Mouse (Mus musculus): Measurements from ENCODE around the gene Man1c1. TPM values are rescaled to one million over a fixed set of nuclear protein-coding genes. Genes with fewer than 3 reads are reported as not detected.

The Man1c1 gene
- total RNA-seq, 2 experiments from 2014 or later, result 16.7 to 17.9 TPM

DNA sequence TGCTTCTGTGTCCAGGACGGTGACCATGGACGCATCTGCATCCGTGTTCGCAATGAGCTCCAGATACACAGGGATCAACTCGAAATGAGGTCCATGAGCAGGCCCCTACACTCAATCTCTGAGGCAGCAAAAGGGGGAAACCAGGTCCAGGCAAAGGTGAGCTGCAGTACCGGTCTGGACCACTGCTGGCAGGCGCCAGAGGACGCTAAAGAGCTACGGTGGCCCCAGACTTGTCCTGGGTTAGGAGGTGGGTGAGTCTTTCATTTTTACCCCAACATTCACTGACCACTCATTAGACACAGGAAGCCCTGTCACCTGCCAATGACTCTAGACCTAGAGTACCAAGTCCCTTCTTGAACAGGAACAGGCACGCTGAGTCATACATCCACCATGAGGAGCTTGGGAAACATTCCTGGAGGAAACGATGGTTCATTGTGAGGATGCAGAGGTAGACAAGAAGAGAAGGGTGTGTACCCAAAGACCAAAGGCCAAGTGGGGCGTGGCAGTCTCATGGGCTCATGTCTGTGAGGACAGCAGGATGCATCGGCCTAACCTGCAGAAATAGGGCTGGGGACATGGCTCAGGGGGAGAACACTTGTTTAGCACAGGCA lies 21.8 kb upstream of the Man1c1 start:
- DNase-seq (ENCODE audit: low spot score in 2 of 2), result no peak

DNA sequence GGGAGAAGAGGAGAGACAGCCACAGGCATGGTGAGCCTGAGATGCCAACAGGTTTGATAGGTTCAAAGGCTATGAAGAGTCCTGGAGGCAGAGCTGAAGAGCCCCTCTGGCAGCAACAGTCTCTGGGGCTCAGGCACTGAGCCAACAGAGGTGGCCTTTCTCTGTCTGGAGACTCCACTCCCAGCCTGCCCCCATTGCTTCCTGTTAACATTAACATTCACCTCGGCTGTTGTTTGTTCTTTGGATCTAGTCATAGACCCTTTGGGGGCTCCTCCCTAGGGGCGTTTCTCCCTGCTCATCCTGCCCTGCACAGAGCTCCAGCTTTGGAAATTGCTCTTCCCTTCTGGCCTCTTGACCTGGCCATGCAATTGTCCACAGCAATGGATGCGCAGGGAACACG lies 20.9 kb upstream of the Man1c1 start:
- no peak for DNase-seq (ENCODE audit: low spot score in 2 of 2)

GRCm38 (mm10) chr4:134723251-134723650 lies 19.2 kb upstream of the Man1c1 start:
- DNase-seq (ENCODE audit: low spot score in 2 of 2), result no peak

- DNase-seq (ENCODE audit: low spot score in 2 of 2), result no peak
Observed at GRCm38 (mm10) chr4:134721076-134721475, 17.0 kb upstream of the Man1c1 start.

DNA sequence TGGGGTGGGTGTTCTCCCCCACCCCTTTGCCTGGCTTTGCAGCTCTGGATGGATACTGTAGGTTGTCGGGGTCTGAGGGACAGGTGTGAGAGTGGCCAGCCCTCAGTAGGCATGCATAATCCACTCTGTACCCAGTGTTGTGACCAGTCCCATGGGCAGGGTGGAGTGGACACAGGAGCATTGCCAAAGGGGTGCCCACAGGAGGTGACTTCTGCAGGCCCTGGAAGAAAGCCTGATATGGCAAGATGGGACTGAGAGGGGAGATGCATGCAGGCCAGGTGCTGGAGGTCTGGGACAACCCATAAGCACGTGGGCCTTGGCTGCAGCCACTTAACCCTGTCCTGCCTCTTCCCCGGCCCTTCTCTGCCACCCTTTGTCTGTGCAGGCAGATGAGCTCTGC lies 16.3 kb upstream of the Man1c1 start:
- no peak for DNase-seq (ENCODE audit: low spot score in 2 of 2)

DNA sequence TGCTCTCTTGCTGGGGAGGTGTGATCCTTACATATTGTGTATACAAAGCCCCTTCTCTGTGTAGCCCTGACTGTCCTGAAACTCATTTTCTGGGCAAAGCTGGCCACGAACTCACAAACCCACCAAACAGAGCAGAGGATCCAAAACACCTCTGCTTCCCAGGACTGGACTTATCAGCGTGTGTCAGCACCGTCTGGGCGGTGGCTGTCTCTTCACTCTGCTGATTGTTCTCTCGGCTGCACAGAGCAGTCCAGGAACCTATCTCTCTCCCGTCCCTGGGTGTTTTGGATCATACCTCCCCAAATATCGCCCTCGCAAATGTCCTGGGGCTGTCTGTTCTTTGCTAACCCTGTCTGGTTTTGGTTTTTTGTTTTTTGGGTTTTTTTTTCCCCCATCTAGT lies 15.4 kb upstream of the Man1c1 start:
- no peak for DNase-seq (ENCODE audit: low spot score in 2 of 2)

DNA sequence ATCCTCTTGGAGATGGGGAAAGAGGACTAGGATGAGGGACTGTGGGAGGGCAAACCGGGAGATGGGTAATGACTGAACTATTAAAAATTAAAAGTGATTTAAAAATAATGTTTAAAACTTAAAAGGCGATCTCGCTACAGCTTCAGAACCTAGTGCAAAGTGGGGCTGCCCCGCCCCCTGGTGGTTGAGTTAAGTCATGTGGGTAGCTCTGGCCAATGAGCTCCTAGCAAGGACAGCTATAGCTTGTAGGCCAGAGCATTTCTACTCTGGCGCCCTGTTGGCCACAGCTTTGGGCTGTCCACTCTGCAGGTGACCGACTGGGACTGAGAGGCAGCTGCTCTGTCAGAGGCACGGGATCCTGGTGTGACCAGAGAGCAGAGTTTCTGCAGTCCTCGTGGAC lies 9.8 kb upstream of the Man1c1 start:
- peak; percentile 73 to 87 for DNase-seq (ENCODE audit: low spot score in 2 of 2)

DNA sequence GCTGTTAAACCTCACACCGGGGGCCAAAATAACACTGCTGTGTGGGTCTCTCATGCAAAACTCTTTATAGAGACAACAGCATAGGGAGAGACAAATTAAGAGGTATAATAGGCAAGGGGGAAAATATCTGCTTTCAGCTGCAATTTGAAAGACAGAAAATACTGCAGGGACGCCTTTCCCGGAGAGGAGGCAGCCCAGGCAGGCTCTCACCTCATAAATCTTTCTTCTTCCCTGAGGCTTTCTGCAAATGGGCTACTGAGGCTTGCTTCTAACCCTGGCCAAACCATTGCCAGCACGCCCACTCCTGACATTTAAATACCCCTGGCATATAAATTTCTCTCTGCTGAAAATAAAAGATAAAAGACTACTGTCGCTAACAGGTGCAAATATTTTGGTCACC lies 1.2 kb upstream of the Man1c1 start:
- DNase-seq (ENCODE audit: low spot score in 2 of 2), result no peak

DNA sequence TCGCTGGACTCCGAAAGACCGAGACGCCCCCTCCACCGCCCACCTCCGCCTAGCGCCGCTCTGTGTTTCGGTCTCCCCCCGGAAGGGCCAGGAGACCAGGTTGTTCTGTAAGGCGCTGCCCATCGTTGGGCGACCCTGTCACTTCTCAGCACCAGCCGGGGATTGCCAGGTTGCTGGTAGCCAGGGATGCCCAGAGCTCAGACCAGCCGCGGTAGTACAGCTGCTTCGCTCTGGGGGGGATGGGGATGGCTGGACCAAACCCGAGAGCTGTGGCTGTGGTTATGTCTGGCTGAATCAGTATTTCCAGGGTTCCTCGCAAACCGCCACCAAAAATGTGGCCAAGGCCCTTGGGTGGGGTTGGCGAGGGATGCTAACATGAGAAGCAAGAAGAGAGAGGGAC lies 500 bp upstream of the Man1c1 start:
- DNase-seq (ENCODE audit: low spot score in 2 of 2), result no peak

DNA sequence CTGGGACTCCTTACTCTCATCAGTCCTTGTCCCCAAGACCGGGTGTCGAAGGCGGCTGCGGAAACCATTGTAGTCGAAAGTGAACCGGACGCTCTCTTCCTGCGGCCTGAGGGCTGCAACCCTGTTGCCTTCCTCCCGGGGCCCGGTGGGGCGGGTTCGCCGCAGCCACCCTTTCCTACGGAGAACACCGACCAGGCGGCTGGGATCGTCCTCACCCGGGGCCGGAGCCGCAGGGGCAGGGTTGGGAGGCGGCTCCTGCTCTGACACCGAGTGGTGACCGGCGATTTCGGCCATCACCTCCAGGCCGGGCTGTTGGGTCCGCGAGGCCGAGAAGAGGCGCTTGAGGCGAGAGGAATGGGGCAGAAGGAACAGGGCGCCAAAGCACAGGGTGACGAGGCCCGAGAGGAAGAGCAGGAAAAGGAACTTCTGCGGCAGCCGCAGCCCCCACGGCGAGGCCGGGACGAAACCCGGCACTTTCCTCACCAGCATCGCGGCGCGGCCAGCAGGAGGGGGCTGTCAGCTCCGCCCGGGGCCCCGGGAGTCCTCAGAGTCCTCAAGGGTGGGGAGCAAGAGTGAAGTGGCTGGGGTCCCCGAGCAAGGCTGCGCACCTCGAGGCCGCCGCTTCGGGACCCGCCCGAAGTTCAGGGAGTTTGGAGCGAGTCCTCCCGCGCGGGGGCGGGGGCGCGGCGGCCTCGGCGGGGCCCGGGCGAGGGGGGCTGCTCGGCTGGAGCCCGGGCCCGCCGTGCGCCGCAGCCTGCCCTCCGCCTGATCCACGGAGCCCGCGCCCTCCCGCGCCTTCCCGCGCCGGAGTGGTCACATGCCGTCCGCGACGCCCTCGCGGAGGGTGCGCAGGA lies 882 bp downstream of the Man1c1 start:
- DNase-seq (ENCODE audit: low spot score in 2 of 2), result peak; percentile 39 to 64

GRCm38 (mm10) chr4:134701934-134702333 lies 2.2 kb downstream of the Man1c1 start:
- DNase-seq (ENCODE audit: low spot score in 2 of 2), result peak; percentile 74 to 75

DNA sequence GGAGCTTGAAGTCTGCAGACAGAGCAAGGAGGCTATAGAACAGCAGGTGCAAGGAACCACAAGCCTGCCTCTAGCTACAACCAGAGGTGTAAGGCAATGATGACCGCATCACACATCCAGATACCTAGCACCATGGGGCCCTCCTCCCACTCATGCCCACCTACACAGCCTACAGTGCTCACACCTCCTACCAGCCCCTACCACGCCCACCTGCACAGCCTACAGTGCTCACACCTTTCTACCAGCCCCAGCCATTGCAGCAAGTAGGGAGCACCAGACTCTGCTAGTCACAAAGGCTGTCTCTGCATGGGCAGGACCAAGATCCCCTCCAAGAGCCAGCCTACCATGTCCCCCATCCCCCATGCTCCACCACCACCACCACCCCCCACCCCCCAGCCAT lies 3.2 kb downstream of the Man1c1 start:
- DNase-seq (ENCODE audit: low spot score in 2 of 2), result no peak

DNA sequence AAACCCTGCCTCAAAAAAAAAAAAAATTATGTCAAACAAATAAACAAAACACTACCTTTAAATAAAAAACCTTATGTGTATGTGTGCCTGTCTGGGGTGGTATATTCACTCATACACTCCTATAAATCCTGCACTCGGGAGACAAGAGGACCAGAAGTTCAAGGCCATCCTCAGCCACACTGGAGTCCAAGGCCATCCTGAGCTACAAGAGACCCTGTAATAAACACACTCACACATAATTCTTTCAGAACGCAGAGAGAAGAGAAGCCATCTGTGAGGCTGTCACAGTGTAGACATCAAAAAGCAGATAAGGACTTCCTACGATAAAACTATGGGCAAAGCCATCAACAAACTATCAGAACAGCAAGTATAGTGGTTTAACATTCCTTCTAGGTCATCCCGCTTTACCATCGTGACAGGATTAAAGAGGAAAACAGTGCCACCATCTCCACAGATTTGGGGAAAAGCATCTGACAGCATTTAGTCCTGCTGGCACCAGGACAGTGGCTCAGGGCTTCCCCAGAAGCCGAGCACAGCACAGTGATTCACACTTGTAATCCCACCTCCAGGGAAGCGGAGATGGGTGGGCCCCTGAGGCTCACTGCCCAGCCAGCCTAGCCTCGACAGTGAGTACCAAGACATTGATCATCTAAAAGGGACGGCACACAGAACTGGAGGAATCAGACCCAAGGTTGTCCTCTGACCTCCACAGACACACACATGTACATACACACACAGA lies 10.7 kb downstream of the Man1c1 start:
- DNase-seq (ENCODE audit: low spot score in 2 of 2), result no peak

- DNase-seq (ENCODE audit: low spot score in 2 of 2), result no peak
Observed at GRCm38 (mm10) chr4:134692388-134692787, 11.7 kb downstream of the Man1c1 start.

DNA sequence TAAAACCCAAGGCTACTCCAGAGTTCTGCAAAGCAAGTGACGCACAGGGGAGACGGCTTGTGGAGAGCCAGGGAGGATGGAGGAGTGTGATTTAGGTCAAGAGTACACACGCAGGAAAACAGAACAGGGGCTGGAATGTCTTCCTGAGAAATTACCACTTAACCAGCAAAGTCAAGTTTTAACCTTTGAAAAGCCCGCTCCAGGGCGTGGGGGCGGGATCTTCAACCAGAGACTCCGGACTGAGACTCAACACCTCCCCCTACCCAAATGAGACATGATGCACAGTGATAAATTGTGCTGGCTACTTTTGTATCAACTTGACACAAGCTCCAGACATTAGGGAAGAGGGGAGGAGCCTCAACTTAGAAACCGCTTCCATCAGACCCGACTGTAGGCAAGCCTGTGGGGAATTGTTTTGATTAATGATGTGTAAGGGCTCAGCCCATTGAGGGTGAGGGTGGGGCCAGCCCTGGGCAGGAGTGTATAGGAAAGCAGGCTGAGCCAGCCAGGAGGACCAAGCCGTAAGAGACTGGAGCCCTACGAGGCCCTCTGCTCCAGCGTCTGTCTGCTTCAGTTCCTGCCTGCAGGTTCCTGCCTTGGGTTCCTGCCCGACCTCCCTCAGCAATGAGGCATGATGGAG lies 17.9 kb downstream of the Man1c1 start:
- DNase-seq (ENCODE audit: low spot score in 2 of 2), result no peak

GRCm38 (mm10) chr4:134684637-134685338 lies 19.3 kb downstream of the Man1c1 start:
- no peak for DNase-seq (ENCODE audit: low spot score in 2 of 2)

DNA sequence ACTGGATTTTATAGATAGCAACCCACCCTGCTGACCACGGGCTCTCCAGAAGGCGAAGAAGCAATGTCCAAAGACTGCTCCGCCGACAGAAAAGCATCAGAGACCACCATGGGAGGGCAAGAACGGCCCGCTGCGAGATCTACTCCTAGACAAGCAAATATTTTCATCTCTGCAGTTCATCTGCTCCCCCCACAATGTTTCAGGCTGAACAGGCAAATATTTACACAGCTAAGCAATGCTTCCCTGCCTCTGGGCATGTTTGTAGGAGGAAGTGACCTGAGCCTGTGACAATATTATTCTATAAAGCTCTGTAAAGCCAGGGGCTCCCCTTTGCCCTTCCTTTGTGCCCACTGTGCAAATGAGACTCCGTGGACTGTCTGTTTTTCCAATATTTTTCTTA lies 20.2 kb downstream of the Man1c1 start:
- no peak for DNase-seq (ENCODE audit: low spot score in 2 of 2)

GRCm38 (mm10) chr4:134683008-134683407 lies 21.1 kb downstream of the Man1c1 start:
- no peak for DNase-seq (ENCODE audit: low spot score in 2 of 2)

GRCm38 (mm10) chr4:134682423-134682822 lies 21.7 kb downstream of the Man1c1 start:
- DNase-seq (ENCODE audit: low spot score in 2 of 2), result no peak

DNA sequence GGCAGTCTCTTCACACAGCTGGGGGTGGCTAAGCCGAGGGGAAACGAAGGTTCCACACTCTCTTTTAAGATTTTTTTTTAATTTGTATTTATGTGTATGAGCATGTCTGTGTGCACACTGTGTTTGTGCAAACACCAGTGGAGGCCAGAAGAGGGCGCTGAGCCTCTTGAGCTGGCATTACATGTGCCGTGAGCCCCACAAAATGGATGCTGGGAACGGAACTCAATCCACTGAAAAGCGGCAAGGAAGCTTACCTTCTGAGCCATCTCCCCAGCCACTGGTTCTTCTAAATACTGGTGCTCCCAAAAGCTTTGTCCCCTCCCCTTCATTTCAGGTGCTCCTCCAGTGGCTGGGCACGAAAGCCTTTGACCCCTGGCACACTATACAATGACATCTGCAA lies 22.3 kb downstream of the Man1c1 start:
- no peak for DNase-seq (ENCODE audit: low spot score in 2 of 2)

Measured in gastrocnemius, postnatal 4 days (tissue).